Mouse (Mus musculus): ENCODE results near the gene Tspan12. TPM values are rescaled to one million over a fixed set of nuclear protein-coding genes. Genes with fewer than 3 reads are reported as not detected.
"Not testable (repeated sequence)": the region's sequence is repeated elsewhere in the genome, so short reads cannot be mapped to it uniquely, and the experiment has no call there.

Gene Tspan12
- polyA plus RNA-seq, 1 experiment from 2014 or later = 55.0 TPM

DNA sequence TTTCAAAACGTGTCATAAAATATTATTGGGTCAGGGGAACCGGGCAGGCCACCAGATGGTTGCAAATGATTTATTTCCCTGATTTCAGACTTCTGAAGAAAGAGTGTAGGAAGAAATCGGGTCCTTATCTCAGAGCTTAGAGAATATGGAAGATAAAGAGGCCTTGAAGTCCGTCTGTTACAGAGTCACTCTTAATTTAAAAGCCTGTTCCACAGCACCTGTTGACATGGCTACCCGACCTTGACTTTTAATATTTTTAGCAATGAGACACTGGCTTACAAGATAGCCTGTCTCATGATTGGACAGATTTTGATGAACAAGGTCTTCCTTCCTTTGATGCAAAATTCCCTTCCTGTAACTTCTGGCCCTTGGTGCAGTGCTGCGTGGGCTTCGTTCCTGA lies 61.0 kb downstream of the Tspan12 start:
- H3K9me3 ChIP-seq (replicated peaks) = no peaks in the 10 kb centered on the region
- H3K9ac ChIP-seq = no peak overlapping the region
- H3K27me3 ChIP-seq = no peaks in the 10 kb centered on the region
- ATAC-seq (ENCODE audit: low FRiP score) = no peak
- no peaks in the 10 kb centered on the region for H3K4me1 ChIP-seq
- H3K4me2 ChIP-seq (replicated peaks) = no peak overlapping the region
- H3K36me3 ChIP-seq = no peaks in the 10 kb centered on the region; the same call in 1 of the 2 replicates
- 88% methylated on average over 7 of the region's 7 CpGs for WGBS
- no peak overlapping the region for H3K27ac ChIP-seq
- H3K4me3 ChIP-seq = no peak overlapping the region

DNA sequence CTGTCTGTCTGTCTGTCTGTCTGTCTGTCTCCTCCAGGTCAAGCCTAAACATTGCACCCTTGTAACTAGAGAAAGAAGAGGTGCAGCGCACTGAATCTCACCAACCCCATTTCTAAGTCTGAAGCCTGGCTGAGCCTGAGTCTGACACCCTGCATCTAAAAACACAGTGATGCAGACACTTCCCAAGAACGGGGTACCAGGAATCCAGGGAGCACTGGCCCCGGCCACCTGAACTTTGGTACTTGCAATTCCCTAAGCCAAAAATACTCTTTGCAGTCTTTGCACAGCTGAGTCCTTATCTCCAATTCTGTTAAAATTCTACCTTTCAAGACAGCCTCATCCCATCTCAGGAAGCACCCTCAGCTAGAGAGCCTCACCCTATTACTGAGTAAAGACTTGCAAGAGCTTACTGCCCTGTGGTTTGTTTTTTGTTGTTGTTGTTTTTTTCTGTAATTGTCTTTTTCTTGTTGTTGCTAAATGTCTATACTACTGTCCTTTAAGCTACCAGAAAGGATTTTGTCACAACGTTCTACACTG lies 61.7 kb downstream of the Tspan12 start:
- H3K27ac ChIP-seq = no peak overlapping the region
- H3K4me3 ChIP-seq = no peak overlapping the region
- 82% methylated on average over 4 of the region's 4 CpGs for WGBS
- no peaks in the 10 kb centered on the region; the same call in 1 of the 2 replicates for H3K36me3 ChIP-seq
- H3K4me2 ChIP-seq (replicated peaks) = no peak overlapping the region
- no peaks in the 10 kb centered on the region for H3K27me3 ChIP-seq
- no peaks in the 10 kb centered on the region for H3K4me1 ChIP-seq
- no peak for ATAC-seq (ENCODE audit: low FRiP score)
- no peaks in the 10 kb centered on the region for H3K9me3 ChIP-seq (replicated peaks)
- H3K9ac ChIP-seq = no peak overlapping the region

DNA sequence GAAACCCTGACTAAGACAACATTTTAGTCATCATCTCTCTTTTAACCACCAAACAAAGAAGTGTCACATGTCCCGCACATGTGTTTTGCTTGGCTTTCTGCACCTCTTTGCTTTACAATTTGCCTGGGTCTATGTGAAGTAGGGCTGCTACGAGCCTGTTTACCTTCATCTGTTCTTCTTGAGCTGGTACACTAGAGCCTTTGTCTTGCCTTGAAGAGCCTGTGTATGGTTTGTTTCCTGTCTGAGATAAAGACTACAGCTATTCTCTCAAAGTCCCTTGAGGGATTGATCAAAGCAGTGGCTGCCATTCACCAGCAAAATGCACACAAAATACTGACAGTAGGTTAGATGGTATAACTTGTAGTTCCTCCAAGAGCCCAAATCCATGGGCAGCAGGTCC lies 62.3 kb downstream of the Tspan12 start:
- Histone ChIP-seq H3K9me3 (replicated peaks) (no peaks in the 10 kb centered on the region), H3K4me3 (no peak overlapping the region), H3K4me2 (replicated peaks) (no peak overlapping the region), H3K9ac (no peak overlapping the region), H3K36me3 (no peaks in the 10 kb centered on the region; the same call in 1 of the 2 replicates), H3K27ac (no peak overlapping the region), H3K4me1 (no peaks in the 10 kb centered on the region), H3K27me3 (no peaks in the 10 kb centered on the region)
- WGBS = 69% methylated on average over 2 of the region's 2 CpGs
- no peak for ATAC-seq (ENCODE audit: low FRiP score)

DNA sequence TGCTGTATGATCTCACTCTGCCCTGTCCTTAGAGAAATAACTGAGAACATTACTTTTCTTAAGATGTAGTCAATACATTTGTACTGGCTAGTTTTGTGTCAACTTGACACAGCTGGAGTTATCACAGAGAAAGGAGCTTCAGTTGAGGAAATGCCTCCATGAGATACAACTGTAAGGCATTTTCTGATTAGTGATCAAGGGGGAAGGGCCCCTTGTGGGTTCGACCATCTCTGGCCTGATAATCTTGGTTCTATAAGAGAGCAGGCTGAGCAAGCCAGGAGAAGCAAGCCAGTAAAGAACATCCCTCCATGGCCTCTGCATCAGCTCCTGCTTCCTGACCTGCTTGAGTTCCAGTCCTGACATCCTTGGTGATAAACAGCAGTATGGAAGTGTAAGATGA lies 62.7 kb downstream of the Tspan12 start:
- H3K36me3 ChIP-seq; H3K27ac ChIP-seq; H3K4me1 ChIP-seq; ATAC-seq (ENCODE audit: low FRiP score); H3K9ac ChIP-seq; H3K4me2 ChIP-seq (replicated peaks); H3K27me3 ChIP-seq; H3K9me3 ChIP-seq (replicated peaks); H3K4me3 ChIP-seq: not testable (repeated sequence)
- 85% methylated on average over 1 of the region's 1 CpGs for WGBS

DNA sequence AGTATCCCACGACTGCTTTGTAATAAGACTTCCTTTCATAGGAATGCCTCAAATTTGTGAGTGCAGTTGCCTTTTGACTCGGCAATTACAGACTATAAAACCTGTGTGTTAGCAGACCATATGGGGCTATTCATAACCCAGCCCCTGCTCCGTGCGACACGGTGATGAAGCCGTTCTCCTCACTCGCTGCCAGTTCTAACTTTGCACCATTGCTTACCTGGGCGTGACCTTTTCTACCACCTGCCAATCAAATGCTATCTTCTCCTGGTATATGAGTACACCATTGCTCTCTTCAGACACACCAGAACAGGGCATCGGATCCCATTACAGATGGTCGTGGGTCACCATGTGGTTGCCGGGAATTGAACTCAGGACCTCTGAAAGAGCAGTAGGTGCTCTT lies 64.6 kb downstream of the Tspan12 start:
- Histone ChIP-seq H3K27ac (no peak overlapping the region), H3K4me2 (replicated peaks) (no peak overlapping the region), H3K9ac (no peak overlapping the region), H3K9me3 (replicated peaks) (no peaks in the 10 kb centered on the region), H3K4me3 (no peak overlapping the region), H3K36me3 (no peaks in the 10 kb centered on the region), H3K27me3 (no peaks in the 10 kb centered on the region), H3K4me1 (no peaks in the 10 kb centered on the region)
- WGBS = 67% methylated on average over 11 of the region's 11 CpGs
- ATAC-seq (ENCODE audit: low FRiP score) = no peak

DNA sequence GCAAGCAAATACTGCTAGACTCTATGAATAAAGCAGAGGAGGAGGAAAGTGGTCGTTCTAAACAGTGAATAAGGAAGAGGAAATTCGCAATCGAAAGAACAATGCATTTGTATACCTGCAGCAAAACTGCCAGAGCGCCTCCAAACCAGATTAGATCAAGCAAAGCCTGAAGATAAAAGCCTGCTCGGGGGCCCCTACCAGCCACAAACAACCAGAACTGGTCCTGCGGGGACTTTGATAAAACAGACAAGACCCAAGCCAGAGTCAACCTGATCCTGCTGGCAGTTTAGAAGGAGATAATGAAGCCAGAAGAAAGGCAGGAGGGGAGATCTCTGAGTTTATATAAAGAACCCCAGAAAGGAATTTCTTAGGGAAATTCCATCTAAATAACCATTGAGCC lies 65.0 kb downstream of the Tspan12 start:
- no peak overlapping the region for H3K4me2 ChIP-seq (replicated peaks)
- WGBS = 46% methylated on average over 6 of the region's 6 CpGs
- H3K9ac ChIP-seq = no peak overlapping the region
- H3K36me3 ChIP-seq = no peaks in the 10 kb centered on the region
- H3K9me3 ChIP-seq (replicated peaks) = no peaks in the 10 kb centered on the region
- no peaks in the 10 kb centered on the region for H3K27me3 ChIP-seq
- H3K4me3 ChIP-seq = no peak overlapping the region
- no peak overlapping the region for H3K27ac ChIP-seq
- ATAC-seq (ENCODE audit: low FRiP score) = no peak
- no peaks in the 10 kb centered on the region for H3K4me1 ChIP-seq

DNA sequence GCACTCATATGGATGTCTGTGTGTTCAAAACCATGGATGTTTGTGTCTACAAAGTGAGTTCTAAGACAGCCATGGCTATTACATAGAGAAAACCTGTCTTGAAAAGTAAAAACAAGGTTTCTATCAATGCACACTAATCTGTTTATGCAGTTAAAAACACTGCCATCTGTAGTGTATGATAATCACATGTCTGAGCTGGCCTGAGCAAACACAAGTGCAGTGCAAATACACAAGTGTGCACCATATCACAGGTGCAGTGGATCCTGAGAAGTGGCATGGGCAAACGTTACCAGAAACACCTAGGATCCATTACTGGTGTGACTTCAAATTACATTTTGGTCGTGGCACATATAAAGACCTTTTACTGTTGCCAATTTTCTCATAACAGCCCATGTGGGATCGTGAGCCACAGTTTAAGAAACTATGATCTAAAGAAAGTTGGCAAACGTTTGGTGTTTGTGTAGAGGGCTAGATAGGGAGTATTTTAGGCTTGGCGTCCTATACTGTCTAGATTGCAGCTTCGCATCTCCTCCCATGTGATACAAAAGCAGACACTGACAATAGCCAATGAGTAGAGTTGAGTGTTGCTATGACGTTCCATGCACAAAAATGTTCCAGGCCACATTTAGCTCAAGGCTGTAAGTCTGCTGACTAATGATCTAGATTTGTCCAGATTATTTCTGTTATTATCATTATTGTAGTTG lies 78.0 kb downstream of the Tspan12 start:
- Histone ChIP-seq H3K27me3 (no peaks in the 10 kb centered on the region), H3K4me3 (no peak overlapping the region), H3K4me2 (replicated peaks) (no peak overlapping the region), H3K4me1 (no peaks in the 10 kb centered on the region), H3K36me3 (0 out of 2 replicates have a peak, but pooled peaks cover 5% of the 10 kb centered on the region), H3K27ac (no peak overlapping the region), H3K9ac (no peak overlapping the region), H3K9me3 (replicated peaks) (no peaks in the 10 kb centered on the region)
- no peak for ATAC-seq (ENCODE audit: low FRiP score)
- whole genome bisulfite sequencing = 84% methylated on average over 7 of the region's 7 CpGs

DNA sequence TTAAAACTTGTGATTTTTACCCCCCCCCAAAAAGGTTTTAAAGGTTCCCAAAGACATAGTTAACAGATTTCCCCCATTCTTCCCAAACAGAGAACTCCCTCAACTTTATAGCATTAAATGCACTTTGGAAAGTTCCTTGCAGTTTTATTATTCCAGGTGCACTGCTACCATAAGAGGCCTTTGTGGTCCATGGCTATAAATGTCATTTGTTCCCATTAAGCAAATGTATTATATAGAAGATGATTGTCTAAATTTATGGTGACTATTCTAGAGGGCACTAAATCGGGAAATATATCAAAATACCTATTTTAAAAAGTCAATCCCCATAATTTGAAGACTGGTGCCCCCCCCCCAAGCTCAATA lies 82.9 kb downstream of the Tspan12 start:
- Histone ChIP-seq H3K4me1 (no peaks in the 10 kb centered on the region), H3K9me3 (replicated peaks) (no peaks in the 10 kb centered on the region), H3K4me3 (no peak overlapping the region), H3K36me3 (0 out of 2 replicates have a peak, but pooled peaks cover 5% of the 10 kb centered on the region), H3K27me3 (no peaks in the 10 kb centered on the region), H3K4me2 (replicated peaks) (no peak overlapping the region), H3K9ac (no peak overlapping the region), H3K27ac (no peak overlapping the region)
- 91% methylated on average over 1 of the region's 1 CpGs for WGBS
- ATAC-seq (ENCODE audit: low FRiP score) = no peak

DNA sequence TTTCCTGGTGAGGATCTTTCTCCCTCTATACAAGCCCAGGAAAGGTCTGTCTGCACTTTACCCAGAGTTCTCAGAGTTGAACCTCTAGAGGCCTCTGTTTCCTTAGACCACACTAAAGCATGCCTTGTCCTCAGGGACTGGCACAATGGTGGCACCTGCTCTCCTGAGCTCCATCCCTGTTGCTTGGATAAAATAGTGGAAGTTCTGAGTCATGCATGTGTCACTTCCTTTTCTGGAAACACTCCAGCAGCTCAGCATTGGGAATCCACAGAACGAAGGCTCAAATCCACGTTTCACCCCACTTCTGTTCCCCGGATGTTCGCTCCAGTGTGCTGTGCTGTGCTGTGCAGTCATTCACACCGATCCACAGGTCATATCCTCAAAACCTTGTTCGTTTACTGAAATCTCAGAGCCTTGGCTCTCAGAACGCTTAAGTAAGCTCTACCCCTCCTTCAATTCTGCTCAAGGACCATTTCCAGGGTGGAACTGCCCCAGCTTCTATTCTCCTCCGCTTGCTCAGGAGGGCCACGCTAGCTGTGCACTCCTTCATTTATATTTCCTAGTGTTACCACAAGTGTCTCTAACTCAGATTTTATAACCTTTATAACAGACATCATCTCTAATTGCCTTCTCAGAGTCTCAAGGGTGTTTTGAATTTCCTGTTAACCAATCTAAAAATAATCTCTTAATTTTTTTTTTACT lies 83.4 kb downstream of the Tspan12 start:
- ATAC-seq (ENCODE audit: low FRiP score) = no peak
- Histone ChIP-seq H3K4me1 (no peaks in the 10 kb centered on the region), H3K27me3 (no peaks in the 10 kb centered on the region), H3K27ac (no peak overlapping the region), H3K4me3 (no peak overlapping the region), H3K9me3 (replicated peaks) (no peaks in the 10 kb centered on the region), H3K9ac (no peak overlapping the region), H3K4me2 (replicated peaks) (no peak overlapping the region), H3K36me3 (0 out of 2 replicates have a peak, but pooled peaks cover 5% of the 10 kb centered on the region)
- WGBS = 90% methylated on average over 9 of the region's 9 CpGs

DNA sequence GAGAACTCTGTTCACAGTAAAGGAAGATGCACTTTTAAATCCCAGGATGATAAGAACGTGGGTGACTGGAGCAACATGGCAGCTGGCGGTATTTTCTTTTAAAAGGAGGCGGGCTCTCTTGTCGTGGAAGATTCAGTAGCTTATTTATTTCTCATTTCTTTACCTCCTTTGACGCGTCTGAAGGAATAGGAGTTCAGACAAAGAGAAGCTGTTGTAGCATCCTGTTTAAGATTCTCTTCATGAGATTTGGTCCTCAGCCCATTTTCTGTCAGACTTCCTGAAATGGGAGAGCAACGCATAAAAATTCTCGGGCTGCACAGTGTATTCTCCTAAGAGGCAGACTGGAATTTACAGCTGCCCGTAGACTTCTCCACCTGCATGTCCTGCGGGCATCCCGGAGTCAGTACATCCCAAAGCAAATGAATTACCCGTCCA lies 84.5 kb downstream of the Tspan12 start:
- Histone ChIP-seq H3K27me3 (no peaks in the 10 kb centered on the region), H3K4me2 (replicated peaks) (no peak overlapping the region), H3K4me1 (no peaks in the 10 kb centered on the region), H3K4me3 (no peak overlapping the region), H3K9me3 (replicated peaks) (no peaks in the 10 kb centered on the region), H3K9ac (no peak overlapping the region), H3K27ac (no peak overlapping the region), H3K36me3 (0 out of 2 replicates have a peak, but pooled peaks cover 5% of the 10 kb centered on the region)
- peak; percentile 46; the same call in 1 of the 2 replicates for ATAC-seq (ENCODE audit: low FRiP score)
- WGBS = 66% methylated on average over 12 of the region's 12 CpGs

DNA sequence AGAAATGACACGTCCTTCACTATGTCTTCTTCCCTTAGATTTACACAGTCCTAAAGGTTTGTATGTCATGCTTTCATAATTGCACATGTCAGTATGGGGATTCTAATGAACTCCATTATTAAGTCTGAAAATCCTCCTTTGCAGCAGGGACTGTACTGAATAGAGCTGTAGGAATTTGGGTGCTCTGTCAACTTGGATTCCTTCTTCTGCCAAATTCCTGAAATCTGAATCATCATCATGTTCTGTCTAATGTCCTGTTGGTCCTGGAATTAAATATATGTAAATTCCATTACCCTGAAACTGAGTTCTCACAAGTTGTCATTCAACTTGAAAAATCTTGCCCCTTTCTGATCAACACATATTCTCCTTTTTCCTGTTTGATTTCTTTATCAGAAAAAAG lies 104.8 kb downstream of the Tspan12 start:
- no peaks in the 10 kb centered on the region for H3K36me3 ChIP-seq
- no peak overlapping the region for H3K4me2 ChIP-seq (replicated peaks)
- no peak for ATAC-seq (ENCODE audit: low FRiP score)
- no peaks in the 10 kb centered on the region for H3K4me1 ChIP-seq
- no peak overlapping the region for H3K9ac ChIP-seq
- WGBS = 71% methylated on average over 1 of the region's 1 CpGs
- H3K27ac ChIP-seq = no peak overlapping the region
- H3K9me3 ChIP-seq (replicated peaks) = no peaks in the 10 kb centered on the region
- no peak overlapping the region for H3K4me3 ChIP-seq
- H3K27me3 ChIP-seq = no peaks in the 10 kb centered on the region

DNA sequence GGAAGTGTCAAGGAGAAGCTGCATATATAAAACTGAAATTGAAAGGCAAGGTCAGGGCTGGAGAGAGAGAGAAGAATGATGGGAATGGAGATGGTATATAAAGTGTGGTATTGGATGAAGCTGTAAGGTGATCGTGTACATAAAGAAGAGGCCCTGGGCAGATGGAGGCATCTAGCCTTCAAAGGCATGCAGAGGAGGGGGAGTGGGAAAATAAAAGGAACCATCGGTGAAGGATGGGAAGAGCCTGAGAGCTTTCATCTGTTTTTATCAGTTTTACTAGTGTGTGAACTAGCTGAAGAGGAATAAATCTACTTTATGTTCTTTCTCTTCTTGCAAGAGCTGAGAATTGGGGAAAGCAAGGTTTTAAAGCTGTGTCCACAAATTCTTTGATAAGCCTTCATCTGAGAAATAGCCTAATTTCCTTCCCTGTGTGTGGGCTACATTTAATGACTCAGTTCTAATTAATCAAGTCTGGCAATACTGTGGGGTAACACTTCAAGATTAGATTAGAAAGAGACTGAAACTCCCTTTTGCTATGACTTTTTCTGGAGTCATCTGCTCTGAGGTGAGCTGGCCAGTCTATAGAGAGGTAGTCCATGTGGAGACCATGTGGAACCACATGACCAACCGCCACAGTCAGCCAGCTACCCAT lies 107.6 kb downstream of the Tspan12 start:
- H3K9me3 ChIP-seq (replicated peaks) = no peaks in the 10 kb centered on the region
- no peak overlapping the region for H3K4me3 ChIP-seq
- WGBS = 85% methylated on average over 3 of the region's 3 CpGs
- no peak for ATAC-seq (ENCODE audit: low FRiP score)
- no peak overlapping the region for H3K4me2 ChIP-seq (replicated peaks)
- no peak overlapping the region for H3K9ac ChIP-seq
- H3K4me1 ChIP-seq = no peaks in the 10 kb centered on the region
- H3K36me3 ChIP-seq = no peaks in the 10 kb centered on the region
- H3K27ac ChIP-seq = no peak overlapping the region
- H3K27me3 ChIP-seq = no peaks in the 10 kb centered on the region
